Mouse (Mus musculus): ENCODE results near the gene Gp6.

GRCm38 (mm10) chr7:4432026-4432425 lies 34.5 kb upstream of the Gp6 start:
- TF ChIP-seq CTCF (IDR thresholded peaks at IDR 0.05; ENCODE audit: low read depth, low read length) (no peak), POLR2A (IDR thresholded peaks at IDR 0.05; ENCODE audit: extremely low read depth, insufficient read depth, low read length) (no peak)

Measured in liver, adult 2 months (tissue).